Mouse (Mus musculus): ENCODE measurements around the gene Ccdc85c. TPM values are rescaled to one million over a fixed set of nuclear protein-coding genes. Genes with fewer than 3 reads are reported as not detected.

Ccdc85c gene
- total RNA-seq, 2 experiments from 2014 or later: 0.95 to 2.4 TPM

- no peak for ATAC-seq (replicated peaks; ENCODE audit: poor library complexity, severe bottlenecking)
Measured at GRCm38 (mm10) chr12:108193878-108194277, 81.3 kb downstream of the Ccdc85c start.

- ATAC-seq (replicated peaks; ENCODE audit: poor library complexity, severe bottlenecking): 0 out of 2 replicates have a peak, but pooled peaks have one; percentile 33
Measured at GRCm38 (mm10) chr12:108187541-108188091, 87.6 kb downstream of the Ccdc85c start.

- ATAC-seq (replicated peaks; ENCODE audit: poor library complexity, severe bottlenecking): no peak
Measured at GRCm38 (mm10) chr12:108181716-108182115, 93.5 kb downstream of the Ccdc85c start.

GRCm38 (mm10) chr12:108179321-108180266, 95.6 kb downstream of the Ccdc85c start, which contains the start of gene Ccnk:
Gene Ccnk, plus strand, starts transcription at chr12:108179579.
- peak; percentile 79 for ATAC-seq (replicated peaks; ENCODE audit: poor library complexity, severe bottlenecking)

- ATAC-seq (replicated peaks; ENCODE audit: poor library complexity, severe bottlenecking): no peak
Measured at GRCm38 (mm10) chr12:108179246-108179320, 96.1 kb downstream of the Ccdc85c start, which contains the start of gene Setd3. Gene Setd3, minus strand, starts transcription at chr12:108179314.

- ATAC-seq (replicated peaks; ENCODE audit: poor library complexity, severe bottlenecking): peak; percentile 41
Measured at GRCm38 (mm10) chr12:108178331-108179245, 96.6 kb downstream of the Ccdc85c start.

GRCm38 (mm10) chr12:108176366-108176765, 98.9 kb downstream of the Ccdc85c start:
- no peak for ATAC-seq (replicated peaks; ENCODE audit: poor library complexity, severe bottlenecking)

- no peak for ATAC-seq (replicated peaks; ENCODE audit: poor library complexity, severe bottlenecking)
Measured at GRCm38 (mm10) chr12:108174606-108175505, 100.4 kb downstream of the Ccdc85c start.

- no peak for ATAC-seq (replicated peaks; ENCODE audit: poor library complexity, severe bottlenecking)
Measured at GRCm38 (mm10) chr12:108172639-108173038, 102.6 kb downstream of the Ccdc85c start.

- no peak for ATAC-seq (replicated peaks; ENCODE audit: poor library complexity, severe bottlenecking)
Measured at GRCm38 (mm10) chr12:108171336-108171735, 103.9 kb downstream of the Ccdc85c start.

- peak; percentile 85 for ATAC-seq (replicated peaks; ENCODE audit: poor library complexity, severe bottlenecking)
Measured at GRCm38 (mm10) chr12:108170467-108170866, 104.8 kb downstream of the Ccdc85c start.

GRCm38 (mm10) chr12:108168909-108169308, 106.3 kb downstream of the Ccdc85c start:
- peak; percentile 70 for ATAC-seq (replicated peaks; ENCODE audit: poor library complexity, severe bottlenecking)

- ATAC-seq (replicated peaks; ENCODE audit: poor library complexity, severe bottlenecking): no peak
Measured at GRCm38 (mm10) chr12:108163706-108164105, 111.5 kb downstream of the Ccdc85c start.

- peak; percentile 68 for ATAC-seq (replicated peaks; ENCODE audit: poor library complexity, severe bottlenecking)
Measured at GRCm38 (mm10) chr12:108162036-108162435, 113.2 kb downstream of the Ccdc85c start.

- ATAC-seq (replicated peaks; ENCODE audit: poor library complexity, severe bottlenecking): 0 out of 2 replicates have a peak, but pooled peaks have one; percentile 22
Measured at GRCm38 (mm10) chr12:108159863-108160262, 115.4 kb downstream of the Ccdc85c start.

Other genes with a start within 250 kb of the Ccdc85c start
- gene Setd3, start 96.1 kb downstream of the Ccdc85c start, total RNA-seq (2014; fragmentation: Nextera tagmentation): 52.4 and 54.4 TPM in 2 replicates
- 72.8 and 78.1 TPM in 2 replicates for gene Setd3, start 96.1 kb downstream of the Ccdc85c start, total RNA-seq (2017)
- gene Ccnk, start 95.8 kb downstream of the Ccdc85c start, total RNA-seq (2014; fragmentation: Nextera tagmentation): 62.2 and 74.2 TPM in 2 replicates
- 7.4 and 15.4 TPM in 2 replicates for gene Ccnk, start 95.8 kb downstream of the Ccdc85c start, total RNA-seq (2017)
- gene Hhipl1, start 30.8 kb upstream of the Ccdc85c start, total RNA-seq (2014; fragmentation: Nextera tagmentation): not detected in 2 replicates
- not detected in 2 replicates for gene Hhipl1, start 30.8 kb upstream of the Ccdc85c start, total RNA-seq (2017)
- not detected in 2 replicates for gene Cyp46a1, start 59.0 kb upstream of the Ccdc85c start, total RNA-seq (2014; fragmentation: Nextera tagmentation)
- gene Cyp46a1, start 59.0 kb upstream of the Ccdc85c start, total RNA-seq (2017): not detected in 2 replicates
- gene Eml1, start 95.5 kb upstream of the Ccdc85c start, total RNA-seq (2014; fragmentation: Nextera tagmentation): not detected in 2 replicates
- not detected in 2 replicates for gene Eml1, start 95.5 kb upstream of the Ccdc85c start, total RNA-seq (2017)